20 mouse cellular contexts compared by ENCODE assay signal in the genomic region with DNA sequence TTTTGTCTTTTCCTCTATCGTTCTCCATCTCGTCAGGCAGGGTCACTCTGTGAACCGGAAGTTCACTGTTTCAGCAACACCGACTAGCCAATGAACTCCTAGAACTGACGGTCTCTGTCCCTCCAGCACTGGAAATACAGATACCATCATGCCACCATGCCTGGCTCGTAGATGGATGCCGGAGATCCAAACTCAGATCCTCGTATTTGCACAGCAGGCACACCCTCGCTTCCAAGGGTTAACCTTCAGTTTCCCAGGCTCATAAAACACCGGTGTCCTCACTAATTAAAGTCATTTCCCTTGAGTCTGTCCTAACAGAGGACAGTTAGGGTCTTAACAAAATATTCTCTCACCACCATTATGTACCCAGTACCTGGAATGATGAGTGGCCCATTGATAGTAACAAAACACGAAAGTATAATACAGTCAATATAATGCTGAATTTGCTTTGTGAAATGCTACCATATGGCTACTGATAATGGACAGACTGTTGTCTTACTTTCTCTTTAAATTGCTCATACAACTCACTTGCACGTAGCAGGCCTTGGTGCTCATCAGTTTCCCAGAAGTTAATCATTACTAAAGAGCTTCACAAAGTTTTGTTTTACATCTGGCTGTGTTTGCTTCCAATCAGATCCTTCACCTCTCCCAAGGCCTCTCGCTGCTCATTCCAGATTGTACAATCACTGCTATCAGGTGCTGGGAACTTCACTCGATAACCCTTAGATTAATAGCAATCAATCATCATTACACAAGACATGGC. TPM values are rescaled to one million over a fixed set of nuclear protein-coding genes. Genes with fewer than 3 reads are reported as not detected.
DNase-seq lines count a peak whose midpoint lies in the region; ATAC-seq and TF ChIP-seq lines count a peak whose summit lies in the region.
"Had no signal": no experiment of that assay in that cellular context is flagged by ENCODE, and none has a peak within 500 bp of the region (broad histone marks: within the 10 kb centered on the region; RNA-seq: fewer than 3 reads in every experiment).

No protein-coding gene starts in this region.

- no peak for TF ChIP-seq EP300 in liver, embryonic 14.5 days (IDR thresholded peaks at IDR 0.05; ENCODE audit: low read depth)

- H3K36me3 ChIP-seq in liver, embryonic 14.5 days (replicated peaks; ENCODE audit: control insufficient read depth, insufficient read depth, low read depth) = no peaks in the 10 kb centered on the region
- no peaks in the 10 kb centered on the region for H3K36me3 ChIP-seq in liver, embryonic 11.5 days (ENCODE audit: control insufficient read depth, insufficient read depth, low read length)
- no peaks in the 10 kb centered on the region for H3K36me3 ChIP-seq in intestine, embryonic 15.5 days
- no peaks in the 10 kb centered on the region for H3K36me3 ChIP-seq in intestine, postnatal 0 days (ENCODE audit: control insufficient read depth, insufficient read depth)
- H3K36me3 ChIP-seq: embryonic facial prominence, embryonic 13.5 days; heart, embryonic 13.5 days; hindbrain, embryonic 12.5 days had no signal

- H3K4me1 ChIP-seq in liver, embryonic 14.5 days (replicated peaks; ENCODE audit: control insufficient read depth in 2 of 2, insufficient read depth in 2 of 2, low read length in 1 of 2) = 0 out of 4 replicates have a peak, but pooled peaks cover 0 to 3% of the 10 kb centered on the region in 2 experiments
- no peaks in the 10 kb centered on the region for H3K4me1 ChIP-seq in liver, embryonic 11.5 days (replicated peaks; ENCODE audit: control insufficient read depth, insufficient read depth, low read length)
- H3K4me1 ChIP-seq in intestine, embryonic 15.5 days (replicated peaks) = no peaks in the 10 kb centered on the region
- no peaks in the 10 kb centered on the region for H3K4me1 ChIP-seq in intestine, postnatal 0 days (replicated peaks; ENCODE audit: control insufficient read depth, insufficient read depth, low read length)
- H3K4me1 ChIP-seq: embryonic facial prominence, embryonic 13.5 days; forebrain, embryonic 13.5 days; heart, embryonic 13.5 days; hindbrain, embryonic 12.5 days had no signal

- no peaks in the 10 kb centered on the region; the same call in 1 of the 2 replicates for H3K9me3 ChIP-seq in liver, embryonic 14.5 days (ENCODE audit: control insufficient read depth, low read length)
- H3K9me3 ChIP-seq in liver, embryonic 11.5 days (ENCODE audit: control insufficient read depth, low read length) = no peaks in the 10 kb centered on the region
- H3K9me3 ChIP-seq in intestine, embryonic 15.5 days = no peaks in the 10 kb centered on the region
- 0 out of 2 replicates have a peak, but pooled peaks cover under 1% of the 10 kb centered on the region for H3K9me3 ChIP-seq in intestine, postnatal 0 days (ENCODE audit: control insufficient read depth)

- H3K4me2 ChIP-seq in liver, embryonic 14.5 days (ENCODE audit: low read depth) = no peak overlapping the region
- H3K4me2 ChIP-seq in liver, embryonic 11.5 days = no peak overlapping the region
- no peak overlapping the region for H3K4me2 ChIP-seq in intestine, embryonic 15.5 days (replicated peaks)
- H3K4me2 ChIP-seq in intestine, postnatal 0 days (replicated peaks; ENCODE audit: low read depth) = peak overlapping the region; percentile 43
- H3K4me2 ChIP-seq: embryonic facial prominence, embryonic 13.5 days; forebrain, embryonic 13.5 days; heart, embryonic 13.5 days; hindbrain, embryonic 12.5 days had no signal

- H3K4me3 ChIP-seq in liver, embryonic 14.5 days (ENCODE audit: insufficient read depth in 1 of 2, low read depth in 2 of 2, low read length in 2 of 2) = no peak overlapping the region
- no peak overlapping the region for H3K4me3 ChIP-seq in liver, embryonic 11.5 days (ENCODE audit: low read depth, low read length)
- H3K4me3 ChIP-seq in intestine, embryonic 15.5 days (replicated peaks) = no peak overlapping the region
- no peak overlapping the region for H3K4me3 ChIP-seq in intestine, postnatal 0 days (ENCODE audit: low read depth, low read length)
- H3K4me3 ChIP-seq: embryonic facial prominence, embryonic 13.5 days; forebrain, embryonic 13.5 days; heart, embryonic 13.5 days; hindbrain, embryonic 12.5 days had no signal

- H3K9ac ChIP-seq in liver, embryonic 14.5 days (replicated peaks) = no peak overlapping the region
- no peak overlapping the region for H3K9ac ChIP-seq in liver, embryonic 11.5 days (ENCODE audit: low read depth, low read length)
- no peak overlapping the region for H3K9ac ChIP-seq in intestine, embryonic 15.5 days
- no peak overlapping the region for H3K9ac ChIP-seq in intestine, postnatal 0 days (ENCODE audit: low read depth, low read length)
- H3K9ac ChIP-seq: embryonic facial prominence, embryonic 13.5 days; forebrain, embryonic 13.5 days; forebrain, postnatal 0 days; heart, embryonic 13.5 days; hindbrain, embryonic 12.5 days had no signal

- no peak for TF ChIP-seq CTCF in liver, embryonic 14.5 days (IDR thresholded peaks at IDR 0.05; ENCODE audit: low read depth)
- TF ChIP-seq CTCF in intestine, postnatal 0 days (IDR thresholded peaks at IDR 0.05; ENCODE audit: low read depth) = no peak

- no peak for ATAC-seq in liver, embryonic 14.5 days (ENCODE audit: insufficient read depth)
- no peak for ATAC-seq in liver, embryonic 11.5 days (replicated peaks; ENCODE audit: low FRiP score)
- ATAC-seq in intestine, embryonic 15.5 days = peak; percentile 84
- ATAC-seq in intestine, postnatal 0 days = no peak
- ATAC-seq: forebrain, embryonic 13.5 days; forebrain, postnatal 0 days had no signal

- no peak overlapping the region for H3K27ac ChIP-seq in liver, embryonic 14.5 days
- no peak overlapping the region for H3K27ac ChIP-seq in liver, embryonic 11.5 days (ENCODE audit: low read depth, low read length)
- no peak overlapping the region for H3K27ac ChIP-seq in intestine, embryonic 15.5 days
- no peak overlapping the region for H3K27ac ChIP-seq in intestine, postnatal 0 days (ENCODE audit: low read depth, low read length)
- H3K27ac ChIP-seq: embryonic facial prominence, embryonic 13.5 days; forebrain, embryonic 13.5 days; heart, embryonic 13.5 days; hindbrain, embryonic 12.5 days had no signal

- H3K27me3 ChIP-seq in liver, embryonic 14.5 days (ENCODE audit: control insufficient read depth, insufficient read depth, low read length) = no peaks in the 10 kb centered on the region
- no peaks in the 10 kb centered on the region for H3K27me3 ChIP-seq in liver, embryonic 11.5 days (replicated peaks; ENCODE audit: control insufficient read depth, insufficient read depth, low read length)
- no peaks in the 10 kb centered on the region for H3K27me3 ChIP-seq in intestine, embryonic 15.5 days (replicated peaks)
- H3K27me3 ChIP-seq in intestine, postnatal 0 days (replicated peaks; ENCODE audit: control insufficient read depth, insufficient read depth, low read length) = no peaks in the 10 kb centered on the region
- H3K27me3 ChIP-seq: embryonic facial prominence, embryonic 13.5 days; forebrain, embryonic 13.5 days; heart, embryonic 13.5 days; hindbrain, embryonic 12.5 days had no signal

- peak in 2 of 3 experiments; percentile 7 to 12 for DNase-seq in liver, embryonic 14.5 days (ENCODE audit: low read depth in 3 of 3, low spot score in 3 of 3)
- no peak for DNase-seq in liver, embryonic 11.5 days (ENCODE audit: low spot score)
- DNase-seq in thymus, adult 18-20 months = no peak
- no peak for DNase-seq in lung, postnatal 4 days
- DNase-seq: adrenal gland, adult 2 months; adrenal gland, postnatal 25 days; cerebellum, adult 18-20 months; cerebellum, adult 9-11 months; cerebellum, postnatal 36 days; forebrain, postnatal 0 days; gastrocnemius, postnatal 14 days; heart, postnatal 4 days had no signal

- 74% methylated on average over 14 of the region's 14 CpGs for WGBS in liver, embryonic 14.5 days (ENCODE audit: insufficient replicate concordance)
- WGBS in liver, embryonic 11.5 days = 81% methylated on average over 14 of the region's 14 CpGs
- WGBS in intestine, embryonic 15.5 days = 61% methylated on average over 14 of the region's 14 CpGs
- WGBS in intestine, postnatal 0 days = 43% methylated on average over 14 of the region's 14 CpGs

RNA-seq across cellular contexts. Expression of gene Ccn6, which starts 52.7 kb away (rescaled TPM):
- polyA plus RNA-seq in liver, embryonic 14.5 days (2012; rRNA removed) = not detected in 2 replicates
- polyA plus RNA-seq in liver, embryonic 14.5 days (2014; fragmentation: Nextera tagmentation; extraction: Ambion mirVana) = 0.08 and 0.15 TPM in 2 replicates
- 0.29 TPM in 1 of 2 replicates, not detected in the other for polyA plus RNA-seq in liver, embryonic 11.5 days (2014; fragmentation: Nextera tagmentation; extraction: Ambion mirVana)
- 0.24 TPM in 1 of 2 replicates, not detected in the other for polyA plus RNA-seq in intestine, embryonic 15.5 days (2015; fragmentation: Nextera tagmentation; extraction: Ambion mirVana)
- not detected in 2 replicates for polyA plus RNA-seq in intestine, postnatal 0 days (2015; fragmentation: Nextera tagmentation; extraction: Ambion mirVana)
- polyA plus RNA-seq: gonadal fat pad, adult 2 months; heart, embryonic 13.5 days; heart, postnatal 0 days had no signal

Comparison
In these comparisons a context has a peak if more than half of its experiments do, and no peak if none do; other contexts are left out.
1. DNase-seq: peak in liver, embryonic 14.5 days (2 of 3); none in liver, embryonic 11.5 days (single experiment), thymus, adult 18-20 months (0 of 2) and lung, postnatal 4 days (0 of 2).